ENCODE assay signal across 12 mouse cellular contexts in genomic region chrX:106662101-106662500, GRCm38 (mm10).
"Had no signal": no experiment of that assay in that cellular context is flagged by ENCODE, and none has a peak within 500 bp of the region (broad histone marks: within the 10 kb centered on the region; RNA-seq: fewer than 3 reads in every experiment).

No protein-coding gene starts in this region.

- H3K9ac ChIP-seq: kidney, embryonic 15.5 days; liver, embryonic 13.5 days had no signal

- H3K36me3 ChIP-seq: kidney, embryonic 15.5 days; liver, embryonic 13.5 days had no signal

- H3K27me3 ChIP-seq: liver, embryonic 13.5 days had no signal

- H3K4me3 ChIP-seq: kidney, embryonic 15.5 days; layer of hippocampus, adult 2 months; liver, embryonic 13.5 days had no signal

- DNase-seq: kidney, postnatal 25 days; layer of hippocampus, adult 9-11 months; liver, embryonic 13.5 days; lung, adult 2 months; lung, postnatal 14 days; lung, postnatal 4 days; midbrain, embryonic 14.5 days; thymus, adult 18-20 months; thymus, postnatal 36 days had no signal

- H3K9me3 ChIP-seq: kidney, embryonic 15.5 days; liver, embryonic 13.5 days had no signal

- H3K4me2 ChIP-seq: kidney, embryonic 15.5 days; liver, embryonic 13.5 days; midbrain, embryonic 11.5 days had no signal

- H3K27ac ChIP-seq: kidney, embryonic 15.5 days; layer of hippocampus, adult 2 months; liver, embryonic 13.5 days had no signal

- H3K4me1 ChIP-seq: kidney, embryonic 15.5 days; liver, embryonic 13.5 days had no signal
